In the genomic region with DNA sequence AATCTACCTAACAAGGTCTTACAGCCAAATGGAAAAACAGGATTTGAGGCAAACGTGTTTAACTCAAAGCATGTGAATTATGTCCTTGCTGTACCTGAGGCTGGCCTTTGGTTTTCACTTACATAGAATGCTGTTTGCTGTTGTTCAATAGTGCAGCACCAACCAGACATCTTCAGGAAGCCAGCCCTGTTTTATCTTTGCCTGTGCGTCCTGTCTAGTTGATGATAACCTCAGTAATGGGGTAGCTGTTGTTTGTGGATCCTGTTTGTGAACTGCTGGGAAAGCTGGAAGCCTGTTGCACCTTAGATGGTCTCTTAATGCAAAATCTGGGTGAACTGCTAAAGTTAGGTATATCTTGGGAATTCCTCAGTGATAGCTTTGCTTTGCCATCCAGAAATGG, we compare ENCODE assay signal across 1 mouse cellular context.
TF ChIP-seq lines count a peak whose summit lies in the region.

No protein-coding gene starts in this region.

TF ChIP-seq in MEL, 35 proteins besides CTCF, POLR2A, EP300 and RAD21:
- TF ChIP-seq UBTF (IDR thresholded peaks at IDR 0.05; ENCODE audit: borderline replicate concordance, insufficient read depth, low read depth, low read length) (no peak), TCF12 (IDR thresholded peaks at IDR 0.05; ENCODE audit: low read depth, low read length) (peak; percentile 26; the same call in 1 of the 2 replicates), GATA1 (IDR thresholded peaks at IDR 0.05; ENCODE audit: low read depth, low read length) (peak; percentile 51; the same call in 1 of the 2 replicates)
